Mouse (Mus musculus) E14TG2a.4 (cell line): ENCODE measurements around the gene Rrp12.

Source experiments
- CTCF ChIP-seq: conservative IDR thresholded peaks from 2 replicates; pipeline ENCODE4 v1.5.1; 2014; ENCODE audit warnings: low read length
- NANOG ChIP-seq: IDR thresholded peaks from 2 replicates; pipeline ENCODE4 v1.6.1; 2014; ENCODE audit warnings: borderline replicate concordance, low read length, mixed read lengths
- POU5F1 ChIP-seq: IDR thresholded peaks from 2 replicates; pipeline ENCODE4 v1.6.1; 2014; ENCODE audit warnings: low read length, borderline replicate concordance

- TF ChIP-seq CTCF (no peak), POU5F1 (no peak), NANOG (no peak)
Observed at GRCm38 (mm10) chr19:41866707-41867106, 29.3 kb downstream of the Rrp12 start.
